Mouse (Mus musculus): Measurements from ENCODE around the gene 1700013F07Rik.

DNA sequence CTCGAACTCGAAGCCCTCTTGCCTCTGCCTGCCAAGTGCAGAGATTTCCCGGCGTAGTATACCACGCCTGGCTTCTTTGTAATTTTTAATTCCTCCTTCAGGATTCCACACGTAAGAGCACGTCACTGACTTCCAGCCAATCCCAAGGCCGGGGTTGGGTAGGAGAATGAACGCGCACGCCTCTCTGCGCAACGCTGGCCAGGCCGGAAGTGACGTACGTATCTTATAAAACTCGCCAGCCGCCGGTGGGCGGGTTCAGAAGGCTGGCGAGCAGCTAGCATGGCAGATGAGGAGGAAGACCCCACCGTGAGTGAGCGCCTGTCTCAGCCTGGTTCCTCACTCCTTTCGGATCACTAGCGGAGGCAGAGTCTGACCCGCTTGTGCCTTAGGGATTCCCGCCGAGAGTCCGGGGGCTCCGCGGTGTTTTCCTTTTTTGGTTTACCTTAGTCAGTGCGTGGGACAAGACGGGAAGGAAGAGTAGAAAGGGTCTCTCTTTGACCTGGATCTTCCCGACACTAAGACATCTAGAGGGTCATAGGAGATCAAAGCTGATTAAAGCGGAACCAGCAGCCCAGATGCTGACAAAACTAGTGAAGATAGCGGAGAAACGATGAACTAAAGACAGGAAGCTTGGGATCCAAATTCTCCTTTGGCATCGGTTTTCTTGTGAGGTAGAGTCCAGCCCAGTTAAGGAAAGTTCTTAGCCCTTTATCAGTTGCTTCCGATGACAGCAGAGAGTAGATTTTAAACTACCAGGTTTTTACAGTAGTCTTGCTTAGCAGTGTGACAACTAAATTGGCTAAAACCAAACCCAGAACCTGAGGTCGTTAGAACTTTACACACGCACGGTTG is 37.7 kb downstream of the 1700013F07Rik start, which contains the start of gene Taf13:
- no peak for TF ChIP-seq CTCF (IDR thresholded peaks at IDR 0.05; ENCODE audit: low read depth, low read length)
- peak; percentile 90 for TF ChIP-seq POLR2AphosphoS5 (IDR thresholded peaks at IDR 0.05; ENCODE audit: insufficient replicate concordance, low read depth, low read length)
- no peak for TF ChIP-seq GATA1 (IDR thresholded peaks at IDR 0.05; ENCODE audit: borderline replicate concordance, low read length)

All from G1E (cell line).